ENCODE assay signal across 32 mouse cellular contexts in the genomic region with DNA sequence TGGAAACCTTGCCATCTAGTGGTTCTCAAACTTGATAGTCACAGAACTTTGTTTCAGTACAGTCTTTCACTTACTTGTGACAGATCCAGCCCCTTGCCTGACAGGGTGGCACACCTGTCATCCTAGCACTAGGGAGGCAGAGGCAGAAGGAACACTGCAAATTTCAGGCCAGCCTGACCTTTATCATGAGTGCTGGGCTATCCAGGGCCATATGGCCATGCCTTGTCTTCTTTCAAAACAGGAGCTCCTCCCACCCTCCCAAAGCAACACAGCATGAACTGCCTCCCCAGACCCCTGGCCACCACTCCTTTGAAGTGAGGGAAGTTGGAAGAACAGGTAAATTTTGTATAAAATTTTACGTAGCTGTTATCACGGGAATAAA. TPM values are rescaled to one million over a fixed set of nuclear protein-coding genes. Genes with fewer than 3 reads are reported as not detected.
DNase-seq lines count a peak whose midpoint lies in the region; ATAC-seq and TF ChIP-seq lines count a peak whose summit lies in the region.
"Had no signal": no experiment of that assay in that cellular context is flagged by ENCODE, and none has a peak within 500 bp of the region (broad histone marks: within the 10 kb centered on the region; RNA-seq: fewer than 3 reads in every experiment).

No protein-coding gene starts in this region.

- H3K9ac ChIP-seq in heart, embryonic 16.5 days (ENCODE audit: low read length), result no peak overlapping the region
- H3K9ac ChIP-seq in liver, adult 2 months (ENCODE audit: low read depth, low read length), result peak overlapping the region; percentile 18; the same call in 1 of the 2 replicates
- H3K9ac ChIP-seq in liver, embryonic 12.5 days, result no peak overlapping the region
- H3K9ac ChIP-seq: embryonic facial prominence, embryonic 13.5 days; forebrain, embryonic 12.5 days; limb, embryonic 13.5 days; neural tube, embryonic 13.5 days; stomach, embryonic 15.5 days had no signal

- TF ChIP-seq POLR2A in liver, adult 2 months (IDR thresholded peaks at IDR 0.05; ENCODE audit: extremely low read depth, insufficient read depth, low read length), result no peak

- 91% methylated on average over 2 of the region's 2 CpGs for WGBS in heart, embryonic 10.5 days
- 86% methylated on average over 2 of the region's 2 CpGs for WGBS in heart, embryonic 16.5 days
- 81% methylated on average over 2 of the region's 2 CpGs for WGBS in liver, adult 2 months
- 92% methylated on average over 2 of the region's 2 CpGs for WGBS in liver, embryonic 12.5 days (ENCODE audit: insufficient replicate concordance)

- peak overlapping the region; percentile 70; the same call in 1 of the 2 replicates for H3K27ac ChIP-seq in heart, embryonic 10.5 days
- H3K27ac ChIP-seq in heart, embryonic 16.5 days (ENCODE audit: low read length), result no peak overlapping the region
- no peak overlapping the region for H3K27ac ChIP-seq in liver, adult 2 months (replicated peaks; ENCODE audit: insufficient read depth, low read depth, low read length)
- H3K27ac ChIP-seq in liver, embryonic 12.5 days, result no peak overlapping the region
- H3K27ac ChIP-seq in brown adipose tissue, adult 24 weeks (replicated peaks; ENCODE audit: low read depth, low read length), result peak overlapping the region; percentile 45; the same call in 1 of the 2 replicates
- H3K27ac ChIP-seq: embryonic facial prominence, embryonic 13.5 days; forebrain, embryonic 12.5 days; hindbrain, embryonic 10.5 days; limb, embryonic 13.5 days; midbrain, embryonic 10.5 days; neural tube, embryonic 13.5 days; stomach, embryonic 15.5 days had no signal

- DNase-seq in heart, embryonic 10.5 days (ENCODE audit: low spot score), result no peak
- no peak for DNase-seq in heart, adult 18-20 months
- DNase-seq in heart, postnatal 25 days (ENCODE audit: low spot score), result no peak
- DNase-seq in liver, adult 2 months (ENCODE audit: extremely low read depth, low read depth, low spot score), result no peak
- no peak for DNase-seq in right cerebral cortex, postnatal 25 days
- DNase-seq: adrenal gland, postnatal 14 days; cerebellum, adult 8-10 months; cerebellum, postnatal 36 days; embryo, embryonic 11 days; layer of hippocampus, adult 9-11 months; lung, adult 18-20 months; right cerebral cortex, postnatal 4 days; thymus, postnatal 25 days had no signal

- peak overlapping the region; percentile 25; the same call in 1 of the 2 replicates for H3K4me2 ChIP-seq in heart, embryonic 16.5 days (ENCODE audit: low read depth, low read length)
- H3K4me2 ChIP-seq in liver, embryonic 12.5 days, result no peak overlapping the region
- H3K4me2 ChIP-seq: embryonic facial prominence, embryonic 13.5 days; forebrain, embryonic 12.5 days; limb, embryonic 13.5 days; neural tube, embryonic 13.5 days had no signal

- peaks cover 15% of the 10 kb centered on the region for H3K36me3 ChIP-seq in heart, embryonic 10.5 days
- H3K36me3 ChIP-seq in heart, embryonic 16.5 days (ENCODE audit: control insufficient read depth, insufficient read depth), result peaks cover 9% of the 10 kb centered on the region
- H3K36me3 ChIP-seq in liver, adult 2 months (ENCODE audit: control insufficient read depth, insufficient read depth, low read length), result peaks cover 10% of the 10 kb centered on the region
- H3K36me3 ChIP-seq in liver, embryonic 12.5 days, result peaks cover 16% of the 10 kb centered on the region

- intact Hi-C loops in heart, postnatal 25 days (cut with DNase I), result no loop called here

- no peak overlapping the region for H3K4me3 ChIP-seq in heart, embryonic 10.5 days
- H3K4me3 ChIP-seq in heart, embryonic 16.5 days (ENCODE audit: low read length), result no peak overlapping the region
- H3K4me3 ChIP-seq in liver, adult 2 months (ENCODE audit: insufficient read depth, low read depth, low read length), result no peak overlapping the region
- H3K4me3 ChIP-seq in liver, embryonic 12.5 days, result no peak overlapping the region
- no peak overlapping the region for H3K4me3 ChIP-seq in brown adipose tissue, adult 24 weeks (ENCODE audit: insufficient read depth, low read depth, low read length)
- H3K4me3 ChIP-seq: embryonic facial prominence, embryonic 13.5 days; erythroblast, embryonic 14.5 days; forebrain, embryonic 12.5 days; hindbrain, embryonic 10.5 days; limb, embryonic 13.5 days; midbrain, embryonic 10.5 days; myocyte; neural tube, embryonic 13.5 days; stomach, embryonic 15.5 days had no signal

- ATAC-seq in heart, embryonic 16.5 days (replicated peaks; ENCODE audit: extremely low read depth, insufficient read depth, low FRiP score), result no peak
- ATAC-seq in liver, embryonic 12.5 days, result no peak
- ATAC-seq: CD4-positive, CD25-positive, alpha-beta regulatory T cell, adult 4 months; hindbrain, embryonic 16.5 days; midbrain, embryonic 16.5 days had no signal

- no peak for TF ChIP-seq CTCF in liver, adult 2 months (IDR thresholded peaks at IDR 0.05; ENCODE audit: low read depth, low read length)

- no peaks in the 10 kb centered on the region for H3K79me2 ChIP-seq in liver, adult 2 months (ENCODE audit: control insufficient read depth, insufficient read depth, low read length)

- H3K27me3 ChIP-seq in heart, embryonic 10.5 days (ENCODE audit: insufficient read depth, poor library complexity, severe bottlenecking), result no peaks in the 10 kb centered on the region
- H3K27me3 ChIP-seq in heart, embryonic 16.5 days (ENCODE audit: control insufficient read depth, insufficient read depth, low read length), result no peaks in the 10 kb centered on the region
- no peaks in the 10 kb centered on the region for H3K27me3 ChIP-seq in liver, adult 2 months (ENCODE audit: control insufficient read depth, insufficient read depth, low read length)
- H3K27me3 ChIP-seq in liver, embryonic 12.5 days (replicated peaks), result no peaks in the 10 kb centered on the region
- H3K27me3 ChIP-seq: embryonic facial prominence, embryonic 13.5 days; forebrain, embryonic 12.5 days; limb, embryonic 13.5 days; neural tube, embryonic 13.5 days; stomach, embryonic 15.5 days had no signal

- peaks cover 46% of the 10 kb centered on the region for H3K4me1 ChIP-seq in heart, embryonic 10.5 days
- H3K4me1 ChIP-seq in heart, embryonic 16.5 days (ENCODE audit: control insufficient read depth, insufficient read depth, low read length), result peaks cover 17% of the 10 kb centered on the region
- H3K4me1 ChIP-seq in liver, adult 2 months (ENCODE audit: control insufficient read depth, insufficient read depth, low read length), result peaks cover 30% of the 10 kb centered on the region
- peaks cover 37% of the 10 kb centered on the region for H3K4me1 ChIP-seq in liver, embryonic 12.5 days
- H3K4me1 ChIP-seq in brown adipose tissue, adult 24 weeks (ENCODE audit: control insufficient read depth, insufficient read depth, insufficient read length, low read length), result peaks cover 16% of the 10 kb centered on the region
- H3K4me1 ChIP-seq: forebrain, embryonic 12.5 days; neural tube, embryonic 13.5 days; stomach, embryonic 15.5 days had no signal

- no peaks in the 10 kb centered on the region for H3K9me3 ChIP-seq in heart, embryonic 10.5 days
- H3K9me3 ChIP-seq in heart, embryonic 16.5 days (replicated peaks; ENCODE audit: control insufficient read depth, low read length), result no peaks in the 10 kb centered on the region
- no peaks in the 10 kb centered on the region for H3K9me3 ChIP-seq in liver, embryonic 12.5 days (replicated peaks)
- H3K9me3 ChIP-seq: embryonic facial prominence, embryonic 13.5 days; forebrain, embryonic 12.5 days; hindbrain, embryonic 10.5 days; limb, embryonic 13.5 days; midbrain, embryonic 10.5 days; neural tube, embryonic 13.5 days; stomach, embryonic 15.5 days had no signal

RNA-seq across cellular contexts. Expression of a gene that starts 13.5 kb away (rescaled TPM):
- polyA plus RNA-seq in heart, embryonic 10.5 days (2016; fragmentation: Nextera tagmentation; extraction: Ambion mirVana), result 4,161 and 4,393 TPM in 2 replicates
- total RNA-seq in heart, adult 18-20 months (2021), result 100 to 1,000 TPM; 768 to 793 TPM
- 3,218 and 3,386 TPM in 2 replicates for polyA plus RNA-seq in heart, embryonic 16.5 days (2015; fragmentation: Nextera tagmentation; extraction: Ambion mirVana)
- 100 to 1,000 TPM; 799 to 856 TPM for total RNA-seq in heart, postnatal 25 days (2021)
- total RNA-seq in liver, adult 2 months (2014; rRNA removed), result 442 and 520 TPM in 2 replicates
- polyA plus RNA-seq in liver, adult 2 months (2012; rRNA removed), result 594 and 718 TPM in 2 replicates
- polyA plus RNA-seq in liver, embryonic 12.5 days (2016; fragmentation: Nextera tagmentation; extraction: Ambion mirVana), result 1,680 and 1,789 TPM in 2 replicates
- polyA plus RNA-seq in brown adipose tissue, adult 24 weeks (2012; ENCODE audit: insufficient read depth, insufficient read length, missing spikeins), result 1,796 and 2,267 TPM in 2 replicates

RNA-seq across cellular contexts. Expression of a gene that starts 31.9 kb away (rescaled TPM):
- 40.6 and 45.1 TPM in 2 replicates for polyA plus RNA-seq in heart, embryonic 10.5 days (2016; fragmentation: Nextera tagmentation; extraction: Ambion mirVana)
- total RNA-seq in heart, adult 18-20 months (2021), result 10 to 100 TPM; 15.9 to 19.4 TPM
- 32.2 and 33.3 TPM in 2 replicates for polyA plus RNA-seq in heart, embryonic 16.5 days (2015; fragmentation: Nextera tagmentation; extraction: Ambion mirVana)
- 10 to 100 TPM; 15.7 to 16.9 TPM for total RNA-seq in heart, postnatal 25 days (2021)
- total RNA-seq in liver, adult 2 months (2014; rRNA removed), result 30.9 and 33.2 TPM in 2 replicates
- polyA plus RNA-seq in liver, adult 2 months (2012; rRNA removed), result 6.3 and 6.7 TPM in 2 replicates
- polyA plus RNA-seq in liver, embryonic 12.5 days (2016; fragmentation: Nextera tagmentation; extraction: Ambion mirVana), result 56.4 and 59.0 TPM in 2 replicates
- 17.6 and 24.3 TPM in 2 replicates for polyA plus RNA-seq in brown adipose tissue, adult 24 weeks (2012; ENCODE audit: insufficient read depth, insufficient read length, missing spikeins)

RNA-seq across cellular contexts. Expression of a gene that starts 31.9 kb away (rescaled TPM):
- polyA plus RNA-seq in heart, embryonic 10.5 days (2016; fragmentation: Nextera tagmentation; extraction: Ambion mirVana), result 13.9 and 14.5 TPM in 2 replicates
- 10 to 100 TPM in 1 of 2 experiments, 1 to 10 TPM in 1; 7.7 to 11.6 TPM for total RNA-seq in heart, adult 18-20 months (2021)
- 10.4 and 13.0 TPM in 2 replicates for polyA plus RNA-seq in heart, embryonic 16.5 days (2015; fragmentation: Nextera tagmentation; extraction: Ambion mirVana)
- total RNA-seq in heart, postnatal 25 days (2021), result 10 to 100 TPM in 1 of 2 experiments, 1 to 10 TPM in 1; 8.6 to 10.5 TPM
- total RNA-seq in liver, adult 2 months (2014; rRNA removed), result 11.3 and 11.8 TPM in 2 replicates
- 7.3 and 9.0 TPM in 2 replicates for polyA plus RNA-seq in liver, adult 2 months (2012; rRNA removed)
- polyA plus RNA-seq in liver, embryonic 12.5 days (2016; fragmentation: Nextera tagmentation; extraction: Ambion mirVana), result 9.7 and 10.7 TPM in 2 replicates
- polyA plus RNA-seq in brown adipose tissue, adult 24 weeks (2012; ENCODE audit: insufficient read depth, insufficient read length, missing spikeins), result 11.9 and 13.5 TPM in 2 replicates

RNA-seq across cellular contexts. Expression of a gene that starts 33.2 kb away (rescaled TPM):
- polyA plus RNA-seq in heart, embryonic 10.5 days (2016; fragmentation: Nextera tagmentation; extraction: Ambion mirVana), result 0.13 TPM in 1 of 2 replicates, not detected in the other
- total RNA-seq in heart, adult 18-20 months (2021), result not detected
- not detected in 2 replicates for polyA plus RNA-seq in heart, embryonic 16.5 days (2015; fragmentation: Nextera tagmentation; extraction: Ambion mirVana)
- not detected for total RNA-seq in heart, postnatal 25 days (2021)
- not detected in 2 replicates for total RNA-seq in liver, adult 2 months (2014; rRNA removed)
- not detected in 2 replicates for polyA plus RNA-seq in liver, adult 2 months (2012; rRNA removed)
- polyA plus RNA-seq in liver, embryonic 12.5 days (2016; fragmentation: Nextera tagmentation; extraction: Ambion mirVana), result 0.15 and 0.22 TPM in 2 replicates
- polyA plus RNA-seq in brown adipose tissue, adult 24 weeks (2012; ENCODE audit: insufficient read depth, insufficient read length, missing spikeins), result not detected in 2 replicates
- total RNA-seq: adrenal gland, postnatal 14 days; gastrocnemius, postnatal 4 days; left cerebral cortex, adult 18-20 months; left cerebral cortex, postnatal 25 days had no signal
- polyA plus RNA-seq: CD4-positive, CD25-positive, alpha-beta regulatory T cell, adult 4 months; embryonic facial prominence, embryonic 13.5 days; forebrain, embryonic 12.5 days; hindbrain, embryonic 10.5 days; large intestine, adult 2 months; limb, embryonic 13.5 days; midbrain, embryonic 10.5 days; neural tube, embryonic 13.5 days had no signal

Comparison
In these comparisons a context has a peak if more than half of its experiments do, and no peak if none do; other contexts are left out.
1. H3K27ac ChIP-seq: peak in heart, embryonic 10.5 days (single experiment) and brown adipose tissue, adult 24 weeks (single experiment); none in heart, embryonic 16.5 days (single experiment), liver, adult 2 months (single experiment) and liver, embryonic 12.5 days (single experiment).